Mouse (Mus musculus) brain, embryonic 14.5 days (tissue): Measurements from ENCODE around the gene Kcnj10. TPM values are rescaled to one million over a fixed set of nuclear protein-coding genes. Genes with fewer than 3 reads are reported as not detected.

ENCODE experiments used
- DNase-seq: peaks from one replicate; pipeline ENCODE4 v3.0.0-alpha.2; 2011; ENCODE audit warnings: low read depth
- CTCF ChIP-seq: fragments of 200-500 bp; IDR thresholded peaks from 2 replicates; pipeline ENCODE4 v1.5.1; 2012; ENCODE audit warnings: inconsistent platforms, mild to moderate bottlenecking, moderate library complexity, borderline replicate concordance; ENCODE audit not compliant: insufficient read depth, insufficient read length; ENCODE audit errors: extremely low read depth
- POLR2A ChIP-seq: fragments of 200-500 bp; IDR thresholded peaks from 2 replicates; pipeline ENCODE4 v1.6.1; 2012; ENCODE audit warnings: mild to moderate bottlenecking, inconsistent platforms, borderline replicate concordance; ENCODE audit not compliant: poor library complexity, insufficient read depth, insufficient read length, severe bottlenecking; ENCODE audit errors: extremely low read depth
- polyA plus RNA-seq: library from polyadenylated mRNA; depleted of rRNA; stranded (reverse); fragments of >200 nt; gene quantifications from 2 replicates; pipeline ENCODE4 v1.2.3, GENCODE M21; 2012; rRNA removed

The Kcnj10 gene
- polyA plus RNA-seq, 1 experiment: 5.9 TPM

DNA sequence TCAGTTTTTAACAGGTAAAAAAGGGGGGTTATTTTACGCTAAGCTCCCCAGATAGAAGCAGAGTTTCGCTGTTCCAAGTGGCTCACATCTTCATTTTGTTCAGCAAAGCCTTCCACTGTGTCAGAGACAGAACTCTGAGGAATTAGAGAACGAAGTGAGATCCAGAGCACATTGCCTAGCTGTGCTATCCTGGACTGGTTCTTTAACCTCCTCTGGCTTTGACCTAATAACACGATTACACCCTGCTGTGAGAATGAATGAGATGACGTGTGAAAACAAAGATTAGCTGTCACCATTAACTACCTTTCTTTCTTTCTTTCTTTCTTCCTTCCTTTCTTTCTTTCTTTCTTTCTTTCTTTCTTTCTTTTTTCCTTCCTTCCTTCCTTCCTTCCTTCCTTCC, 68.4 kb downstream of the Kcnj10 start:
- TF ChIP-seq POLR2A (no peak), CTCF (no peak)
- DNase-seq: no peak

- TF ChIP-seq POLR2A: no peak
- peak; percentile 74; the same call in 1 of the 2 replicates for TF ChIP-seq CTCF
- DNase-seq: peak; percentile 62
Measured at GRCm38 (mm10) chr1:172410806-172411205, 69.8 kb downstream of the Kcnj10 start.

DNA sequence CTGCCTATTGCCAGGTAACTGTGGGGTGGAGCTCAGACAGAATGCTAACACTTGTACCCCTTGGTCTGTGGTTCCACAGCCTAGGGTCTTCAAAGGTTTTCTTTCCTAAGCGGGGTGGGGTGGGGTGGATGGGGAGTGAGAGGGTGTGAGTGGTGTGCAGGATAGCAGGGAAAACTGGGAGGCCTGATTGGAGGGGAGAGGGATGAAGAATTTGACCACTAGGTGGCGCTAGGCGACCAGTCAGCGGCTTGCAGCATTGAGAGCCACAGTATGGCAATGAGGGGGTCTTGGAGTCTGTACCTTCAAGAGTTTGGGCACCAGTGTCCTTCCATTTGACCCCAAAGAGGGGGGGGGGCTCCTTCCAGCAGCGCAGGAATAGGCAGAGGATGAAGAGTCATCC, 71.2 kb downstream of the Kcnj10 start:
- peak; percentile 87 for DNase-seq
- TF ChIP-seq CTCF: peak; percentile 98
- no peak for TF ChIP-seq POLR2A

- DNase-seq: no peak
- TF ChIP-seq POLR2A: no peak
- TF ChIP-seq CTCF: no peak
Measured at GRCm38 (mm10) chr1:172413491-172414230, 72.7 kb downstream of the Kcnj10 start.

DNA sequence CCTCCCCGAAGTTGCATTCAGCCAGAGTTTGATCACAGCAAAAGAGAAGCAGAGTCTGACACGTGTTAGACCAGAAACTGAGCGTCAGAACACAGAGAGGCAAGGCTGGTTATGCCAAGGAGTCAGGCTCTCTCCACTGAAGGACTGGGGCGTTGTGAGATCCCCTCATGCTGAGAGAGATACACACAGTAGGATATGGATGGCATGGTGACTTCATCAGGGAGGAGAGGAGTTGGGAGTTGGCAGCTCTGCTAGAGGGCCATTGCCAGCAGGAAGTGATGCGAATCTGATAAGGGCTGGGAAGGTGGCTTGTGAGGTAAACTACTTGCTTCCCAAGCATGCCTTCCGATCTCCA, 73.2 kb downstream of the Kcnj10 start:
- no peak for TF ChIP-seq CTCF
- TF ChIP-seq POLR2A: no peak
- DNase-seq: no peak

- no peak for DNase-seq
- TF ChIP-seq CTCF: no peak
- TF ChIP-seq POLR2A: no peak
Measured at GRCm38 (mm10) chr1:172415061-172415460, 74.1 kb downstream of the Kcnj10 start.

DNA sequence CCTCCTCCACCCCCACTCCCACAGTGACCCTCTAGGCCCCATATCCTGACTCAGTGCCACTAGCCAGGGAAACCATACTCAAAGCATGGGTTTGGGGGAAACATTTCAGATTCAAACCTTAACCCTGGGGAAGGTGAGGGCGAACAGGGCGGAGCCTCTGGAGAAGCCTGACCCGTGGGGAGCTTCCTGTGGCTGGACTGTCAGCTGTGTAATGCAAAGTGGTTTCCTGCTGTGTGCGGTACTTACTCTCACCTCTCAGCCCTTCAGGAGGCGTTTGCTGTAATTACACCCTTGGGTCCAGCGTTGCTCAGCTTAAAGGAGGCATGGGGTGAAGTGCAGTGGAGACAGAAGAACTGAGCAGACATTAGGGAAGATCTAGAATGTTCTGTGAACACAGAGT, 77.2 kb downstream of the Kcnj10 start:
- DNase-seq: no peak
- no peak for TF ChIP-seq POLR2A
- no peak for TF ChIP-seq CTCF

- no peak for DNase-seq
- TF ChIP-seq POLR2A (no peak), CTCF (no peak)
Measured at GRCm38 (mm10) chr1:172418642-172419041, 77.6 kb downstream of the Kcnj10 start.

DNA sequence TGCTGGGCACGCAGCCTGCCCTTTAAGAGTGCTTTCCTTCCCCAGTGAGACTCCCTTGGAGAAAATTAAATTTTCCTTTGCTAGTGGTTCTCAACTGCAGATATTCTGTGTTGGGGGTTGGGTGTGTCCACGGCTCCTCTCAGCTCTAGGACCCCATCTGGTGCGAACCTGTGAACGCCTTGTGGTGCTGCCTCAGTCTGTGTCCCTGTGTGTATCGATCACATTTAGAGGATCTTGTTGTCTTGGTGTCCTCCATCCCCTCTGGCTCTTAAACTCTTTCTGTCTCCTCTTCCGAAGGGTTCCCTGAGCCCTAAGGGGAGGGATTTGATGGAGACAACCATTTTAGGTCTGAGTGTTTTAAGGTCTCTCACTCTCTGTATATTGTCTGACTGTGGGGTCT, 79.2 kb downstream of the Kcnj10 start:
- DNase-seq: no peak
- TF ChIP-seq CTCF (no peak), POLR2A (no peak)

DNA sequence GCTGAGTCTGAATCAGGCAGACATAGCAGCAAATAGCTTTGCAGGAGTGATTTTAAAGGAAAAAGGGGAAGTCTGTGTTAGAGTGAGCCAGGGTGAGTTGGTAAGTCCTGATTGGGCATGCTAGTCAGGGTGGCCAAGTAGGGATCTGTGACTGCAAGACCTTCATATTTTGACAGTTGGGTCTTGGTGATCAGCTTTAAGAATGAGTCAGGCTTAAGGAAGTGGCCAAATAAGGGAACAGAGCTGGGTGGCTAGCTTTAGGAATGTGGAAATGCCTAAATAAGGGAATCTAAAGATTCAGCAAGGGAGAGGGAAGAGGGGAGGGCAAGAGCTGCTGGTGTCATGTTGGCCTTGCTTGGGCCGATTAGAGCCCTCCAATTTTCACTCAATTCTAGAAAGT, 82.4 kb downstream of the Kcnj10 start:
- DNase-seq: no peak
- TF ChIP-seq CTCF: no peak
- no peak for TF ChIP-seq POLR2A

Other genes starting within 250 kb of the Kcnj10 start
- 105 and 106 TPM in 2 replicates for gene Pex19, start 214.5 kb upstream of the Kcnj10 start, polyA plus RNA-seq
- gene Dcaf8, start 193.1 kb upstream of the Kcnj10 start, polyA plus RNA-seq: 76.6 and 84.5 TPM in 2 replicates
- gene Pea15a, start 134.4 kb upstream of the Kcnj10 start, polyA plus RNA-seq: 308 and 321 TPM in 2 replicates
- gene Casq1, start 121.3 kb upstream of the Kcnj10 start, polyA plus RNA-seq: 2.6 and 3.9 TPM in 2 replicates
- gene Atp1a4, start 82.8 kb upstream of the Kcnj10 start, polyA plus RNA-seq: 0.05 and 0.08 TPM in 2 replicates
- 110 and 207 TPM in 2 replicates for gene Igsf8, start 79.6 kb upstream of the Kcnj10 start, polyA plus RNA-seq
- gene Atp1a2, start 43.1 kb upstream of the Kcnj10 start, polyA plus RNA-seq: 51.5 and 82.9 TPM in 2 replicates
- 6.9 and 8.0 TPM in 2 replicates for gene Kcnj9, start 11.9 kb upstream of the Kcnj10 start, polyA plus RNA-seq
- gene Pigm, start 35.3 kb downstream of the Kcnj10 start, polyA plus RNA-seq: 9.4 and 9.8 TPM in 2 replicates
- gene Slamf9, start 134.1 kb downstream of the Kcnj10 start, polyA plus RNA-seq: 0.16 and 0.18 TPM in 2 replicates
- 129 and 161 TPM in 2 replicates for gene Igsf9, start 140.6 kb downstream of the Kcnj10 start, polyA plus RNA-seq
- 37.3 and 44.7 TPM in 2 replicates for gene Tagln2, start 158.8 kb downstream of the Kcnj10 start, polyA plus RNA-seq
- 1.8 and 2.8 TPM in 2 replicates for gene Cfap45, start 179.6 kb downstream of the Kcnj10 start, polyA plus RNA-seq
- 0.19 and 0.21 TPM in 2 replicates for gene Vsig8, start 214.7 kb downstream of the Kcnj10 start, polyA plus RNA-seq
- 0.06 and 0.08 TPM in 2 replicates for gene Slamf8, start 249.4 kb downstream of the Kcnj10 start, polyA plus RNA-seq